Mouse (Mus musculus): ENCODE measurements around the gene Map3k4. TPM values are rescaled to one million over a fixed set of nuclear protein-coding genes. Genes with fewer than 3 reads are reported as not detected.
"Not testable (repeated sequence)": the region's sequence is repeated elsewhere in the genome, so short reads cannot be mapped to it uniquely, and the experiment has no call there.

Map3k4 gene
- polyA plus RNA-seq, 1 experiment, result 6.1 TPM

- Histone ChIP-seq H3K4me1 (ENCODE audit: control insufficient read depth, insufficient read depth, low read length) (no peaks in the 10 kb centered on the region), H3K27me3 (ENCODE audit: control insufficient read depth, insufficient read depth, low read length) (no peaks in the 10 kb centered on the region)
- TF ChIP-seq CTCF (IDR thresholded peaks at IDR 0.05; ENCODE audit: control insufficient read depth, insufficient read depth, insufficient replicate concordance, low read depth, low read length) (no peak), POLR2A (IDR thresholded peaks at IDR 0.05; ENCODE audit: control insufficient read depth, low read depth, low read length) (no peak)
Observed at GRCm38 (mm10) chr17:12304658-12305057, 13.9 kb downstream of the Map3k4 start.

GRCm38 (mm10) chr17:12300896-12301706 lies 17.5 kb downstream of the Map3k4 start:
- no peaks in the 10 kb centered on the region for H3K36me3 ChIP-seq (ENCODE audit: control insufficient read depth, insufficient read depth, low read length)
- no peaks in the 10 kb centered on the region for H3K27me3 ChIP-seq (ENCODE audit: control insufficient read depth, insufficient read depth, low read length)
- peaks cover 4% of the 10 kb centered on the region for H3K4me1 ChIP-seq (ENCODE audit: control insufficient read depth, insufficient read depth, low read length)
- H3K27ac ChIP-seq (ENCODE audit: control insufficient read depth, insufficient read depth, low read depth, low read length), result no peak overlapping the region
- TF ChIP-seq POLR2A (IDR thresholded peaks at IDR 0.05; ENCODE audit: control insufficient read depth, low read depth, low read length) (no peak), CTCF (IDR thresholded peaks at IDR 0.05; ENCODE audit: control insufficient read depth, insufficient read depth, insufficient replicate concordance, low read depth, low read length) (peak; percentile 43; the same call in 1 of the 2 replicates)
- no peak overlapping the region for H3K4me3 ChIP-seq (ENCODE audit: control insufficient read depth, low read depth, low read length)

More at GRCm38 (mm10) chr17:12304658-12305057, 13.9 kb downstream of the Map3k4 start:
- Histone ChIP-seq H3K36me3 (ENCODE audit: control insufficient read depth, insufficient read depth, low read length) (no peaks in the 10 kb centered on the region), H3K4me3 (ENCODE audit: control insufficient read depth, low read depth, low read length) (no peak overlapping the region), H3K27ac (ENCODE audit: control insufficient read depth, insufficient read depth, low read depth, low read length) (no peak overlapping the region)

- Histone ChIP-seq H3K27me3 (ENCODE audit: control insufficient read depth, insufficient read depth, low read length) (no peaks in the 10 kb centered on the region), H3K27ac (ENCODE audit: control insufficient read depth, insufficient read depth, low read depth, low read length) (no peak overlapping the region), H3K36me3 (ENCODE audit: control insufficient read depth, insufficient read depth, low read length) (no peaks in the 10 kb centered on the region), H3K4me1 (ENCODE audit: control insufficient read depth, insufficient read depth, low read length) (peaks cover 4% of the 10 kb centered on the region), H3K4me3 (ENCODE audit: control insufficient read depth, low read depth, low read length) (no peak overlapping the region)
- TF ChIP-seq CTCF (IDR thresholded peaks at IDR 0.05; ENCODE audit: control insufficient read depth, insufficient read depth, insufficient replicate concordance, low read depth, low read length), result no peak
- no peak for TF ChIP-seq POLR2A (IDR thresholded peaks at IDR 0.05; ENCODE audit: control insufficient read depth, low read depth, low read length)
Observed at GRCm38 (mm10) chr17:12300127-12300675, 18.4 kb downstream of the Map3k4 start.

GRCm38 (mm10) chr17:12299371-12299770 lies 19.2 kb downstream of the Map3k4 start:
- H3K4me3 ChIP-seq (ENCODE audit: control insufficient read depth, low read depth, low read length), result no peak overlapping the region
- H3K27ac ChIP-seq (ENCODE audit: control insufficient read depth, insufficient read depth, low read depth, low read length), result no peak overlapping the region
- TF ChIP-seq POLR2A (IDR thresholded peaks at IDR 0.05; ENCODE audit: control insufficient read depth, low read depth, low read length) (no peak), CTCF (IDR thresholded peaks at IDR 0.05; ENCODE audit: control insufficient read depth, insufficient read depth, insufficient replicate concordance, low read depth, low read length) (no peak)
- no peaks in the 10 kb centered on the region for H3K27me3 ChIP-seq (ENCODE audit: control insufficient read depth, insufficient read depth, low read length)
- no peaks in the 10 kb centered on the region for H3K36me3 ChIP-seq (ENCODE audit: control insufficient read depth, insufficient read depth, low read length)
- H3K4me1 ChIP-seq (ENCODE audit: control insufficient read depth, insufficient read depth, low read length), result peaks cover 4% of the 10 kb centered on the region

GRCm38 (mm10) chr17:12297978-12298377 lies 20.6 kb downstream of the Map3k4 start:
- TF ChIP-seq POLR2A (IDR thresholded peaks at IDR 0.05; ENCODE audit: control insufficient read depth, low read depth, low read length), result no peak
- no peak for TF ChIP-seq CTCF (IDR thresholded peaks at IDR 0.05; ENCODE audit: control insufficient read depth, insufficient read depth, insufficient replicate concordance, low read depth, low read length)
- H3K36me3 ChIP-seq (ENCODE audit: control insufficient read depth, insufficient read depth, low read length), result no peaks in the 10 kb centered on the region
- no peak overlapping the region for H3K27ac ChIP-seq (ENCODE audit: control insufficient read depth, insufficient read depth, low read depth, low read length)
- peaks cover 4% of the 10 kb centered on the region for H3K4me1 ChIP-seq (ENCODE audit: control insufficient read depth, insufficient read depth, low read length)
- H3K27me3 ChIP-seq (ENCODE audit: control insufficient read depth, insufficient read depth, low read length), result no peaks in the 10 kb centered on the region
- no peak overlapping the region for H3K4me3 ChIP-seq (ENCODE audit: control insufficient read depth, low read depth, low read length)

- Histone ChIP-seq H3K4me3 (ENCODE audit: control insufficient read depth, low read depth, low read length) (no peak overlapping the region), H3K27ac (ENCODE audit: control insufficient read depth, insufficient read depth, low read depth, low read length) (no peak overlapping the region), H3K36me3 (ENCODE audit: control insufficient read depth, insufficient read depth, low read length) (no peaks in the 10 kb centered on the region), H3K27me3 (ENCODE audit: control insufficient read depth, insufficient read depth, low read length) (no peaks in the 10 kb centered on the region), H3K4me1 (ENCODE audit: control insufficient read depth, insufficient read depth, low read length) (peaks cover 4% of the 10 kb centered on the region)
- TF ChIP-seq CTCF (IDR thresholded peaks at IDR 0.05; ENCODE audit: control insufficient read depth, insufficient read depth, insufficient replicate concordance, low read depth, low read length), result no peak
- no peak for TF ChIP-seq POLR2A (IDR thresholded peaks at IDR 0.05; ENCODE audit: control insufficient read depth, low read depth, low read length)
Observed at GRCm38 (mm10) chr17:12297292-12297691, 21.3 kb downstream of the Map3k4 start.

GRCm38 (mm10) chr17:12295926-12296325 lies 22.7 kb downstream of the Map3k4 start:
- H3K27me3 ChIP-seq (ENCODE audit: control insufficient read depth, insufficient read depth, low read length); H3K4me3 ChIP-seq (ENCODE audit: control insufficient read depth, low read depth, low read length); H3K36me3 ChIP-seq (ENCODE audit: control insufficient read depth, insufficient read depth, low read length); H3K4me1 ChIP-seq (ENCODE audit: control insufficient read depth, insufficient read depth, low read length); H3K27ac ChIP-seq (ENCODE audit: control insufficient read depth, insufficient read depth, low read depth, low read length): not testable (repeated sequence)
